Mouse (Mus musculus) right cerebral cortex, postnatal 14 days (tissue): Measurements from ENCODE around the gene Tspan12.

ENCODE experiments used
- DNase-seq: peaks from one replicate; pipeline ENCODE4 v3.0.0; 2022

Tspan12 gene

GRCm38 (mm10) chr6:21768745-21769446 is 83.4 kb downstream of the Tspan12 start:
- DNase-seq: no peak

- no peak for DNase-seq
Observed at GRCm38 (mm10) chr6:21767787-21768221, 84.5 kb downstream of the Tspan12 start.

- DNase-seq: no peak
Observed at GRCm38 (mm10) chr6:21747536-21747935, 104.8 kb downstream of the Tspan12 start.

GRCm38 (mm10) chr6:21744615-21745266 is 107.6 kb downstream of the Tspan12 start:
- DNase-seq: no peak

- DNase-seq: no peak
Observed at GRCm38 (mm10) chr6:21740606-21741005, 111.7 kb downstream of the Tspan12 start.

GRCm38 (mm10) chr6:21722238-21722637 is 130.1 kb downstream of the Tspan12 start:
- no peak for DNase-seq
